Mouse (Mus musculus): ENCODE measurements around the gene Sprr1b. TPM values are rescaled to one million over a fixed set of nuclear protein-coding genes. Genes with fewer than 3 reads are reported as not detected.
A peak's percentile ranks its signal among the peaks of the same experiment; 100 is the strongest.
"Not testable (repeated sequence)": the region's sequence is repeated elsewhere in the genome, so short reads cannot be mapped to it uniquely, and the experiment has no call there.

Gene Sprr1b
- not detected for total RNA-seq (2021)

- no peak for DNase-seq (ENCODE audit: extremely low spot score in 1 of 2, low spot score in 2 of 2)
- intact Hi-C loops (cut with DNase I), result no loop called here
Observed at GRCm38 (mm10) chr3:92438689-92439088, at the start of gene Sprr1b. Gene Sprr1b (minus strand): TSS chr3:92438789.

GRCm38 (mm10) chr3:92486307-92486706 is 47.7 kb upstream of the Sprr1b start:
- intact Hi-C loops (cut with DNase I), result no loop called here
- no peak for DNase-seq (ENCODE audit: extremely low spot score in 1 of 2, low spot score in 2 of 2)

GRCm38 (mm10) chr3:92485863-92486262 is 47.3 kb upstream of the Sprr1b start, which contains the start of gene Sprr1a:
Gene Sprr1a (minus strand): TSS chr3:92485895.
- DNase-seq (ENCODE audit: extremely low spot score in 1 of 2, low spot score in 2 of 2), result no peak
- intact Hi-C loops (cut with DNase I), result no loop called here

GRCm38 (mm10) chr3:92481249-92481648 is 42.7 kb upstream of the Sprr1b start:
- intact Hi-C loops (cut with DNase I); DNase-seq (ENCODE audit: extremely low spot score in 1 of 2, low spot score in 2 of 2): not testable (repeated sequence)

GRCm38 (mm10) chr3:92470111-92470510 is 31.5 kb upstream of the Sprr1b start:
- intact Hi-C loops (cut with DNase I), result no loop called here
- no peak for DNase-seq (ENCODE audit: extremely low spot score in 1 of 2, low spot score in 2 of 2)

GRCm38 (mm10) chr3:92467424-92467823 is 28.8 kb upstream of the Sprr1b start:
- no peak for DNase-seq (ENCODE audit: extremely low spot score in 1 of 2, low spot score in 2 of 2)
- intact Hi-C loops (cut with DNase I), result no loop called here

GRCm38 (mm10) chr3:92466576-92466975 is 28.0 kb upstream of the Sprr1b start:
- intact Hi-C loops (cut with DNase I), result no loop called here
- DNase-seq (ENCODE audit: extremely low spot score in 1 of 2, low spot score in 2 of 2), result no peak

- no peak for DNase-seq (ENCODE audit: extremely low spot score in 1 of 2, low spot score in 2 of 2)
- intact Hi-C loops (cut with DNase I), result no loop called here
Observed at GRCm38 (mm10) chr3:92458620-92459019, 20.0 kb upstream of the Sprr1b start, which contains the start of gene Sprr3. Gene Sprr3 (minus strand): TSS chr3:92458720.

- intact Hi-C loops (cut with DNase I), result no loop called here
- no peak for DNase-seq (ENCODE audit: extremely low spot score in 1 of 2, low spot score in 2 of 2)
Observed at GRCm38 (mm10) chr3:92455151-92455550, 16.6 kb upstream of the Sprr1b start.

- DNase-seq (ENCODE audit: extremely low spot score in 1 of 2, low spot score in 2 of 2), result no peak
- intact Hi-C loops (cut with DNase I), result no loop called here
Observed at GRCm38 (mm10) chr3:92440177-92440576, 1.6 kb upstream of the Sprr1b start.

GRCm38 (mm10) chr3:92432282-92432681 is 6.3 kb downstream of the Sprr1b start, which contains the start of gene Sprr2k:
Gene Sprr2k (plus strand): TSS chr3:92432582.
- DNase-seq (ENCODE audit: extremely low spot score in 1 of 2, low spot score in 2 of 2), result no peak
- intact Hi-C loops (cut with DNase I), result no loop called here

GRCm38 (mm10) chr3:92429323-92429722 is 9.3 kb downstream of the Sprr1b start, which contains the start of gene Gm9774:
Gene Gm9774 (minus strand): TSS chr3:92429423.
- intact Hi-C loops (cut with DNase I), result no loop called here
- no peak for DNase-seq (ENCODE audit: extremely low spot score in 1 of 2, low spot score in 2 of 2)

GRCm38 (mm10) chr3:92417782-92418181 is 20.8 kb downstream of the Sprr1b start, which contains the start of gene Sprr2j-ps:
Gene Sprr2j-ps (plus strand): TSS chr3:92418082.
- intact Hi-C loops (cut with DNase I), result no loop called here
- DNase-seq (ENCODE audit: extremely low spot score in 1 of 2, low spot score in 2 of 2), result no peak

GRCm38 (mm10) chr3:92407691-92408090 is 30.9 kb downstream of the Sprr1b start, which contains the start of gene Sprr2i:
Gene Sprr2i (plus strand): TSS chr3:92407991.
- intact Hi-C loops (cut with DNase I), result no loop called here
- DNase-seq (ENCODE audit: extremely low spot score in 1 of 2, low spot score in 2 of 2), result no peak

- intact Hi-C loops (cut with DNase I), result no loop called here
- peak in 1 of 2 experiments; percentile 1 for DNase-seq (ENCODE audit: extremely low spot score in 1 of 2, low spot score in 2 of 2)
Observed at GRCm38 (mm10) chr3:92394301-92394700, 44.3 kb downstream of the Sprr1b start.

Other genes starting within 250 kb of the Sprr1b start
- not detected for gene Sprr2a1, start 223.0 kb downstream of the Sprr1b start, total RNA-seq (2021)
- gene Sprr2a2, start 222.9 kb downstream of the Sprr1b start, total RNA-seq (2021), result not detected
- gene Sprr2a3, start 153.4 kb downstream of the Sprr1b start, total RNA-seq (2021), result not detected
- gene Sprr2b, start 122.2 kb downstream of the Sprr1b start, total RNA-seq (2021), result not detected
- gene Sprr2d, start 99.6 kb downstream of the Sprr1b start, total RNA-seq (2021), result not detected
- not detected for gene Sprr2e, start 86.6 kb downstream of the Sprr1b start, total RNA-seq (2021)
- gene Sprr2f, start 73.6 kb downstream of the Sprr1b start, total RNA-seq (2021), result not detected
- not detected for gene Sprr2h, start 53.1 kb downstream of the Sprr1b start, total RNA-seq (2021)
- not detected for gene Sprr2i, start 30.8 kb downstream of the Sprr1b start, total RNA-seq (2021)
- gene Sprr2j-ps, start 20.7 kb downstream of the Sprr1b start, total RNA-seq (2021), result not detected
- 1 to 10 TPM; 1.5 to 3.6 TPM for gene Gm9774, start 9.4 kb downstream of the Sprr1b start, total RNA-seq (2021)
- not detected for gene Sprr2k, start 6.2 kb downstream of the Sprr1b start, total RNA-seq (2021)
- not detected for gene Sprr3, start 19.9 kb upstream of the Sprr1b start, total RNA-seq (2021)
- not detected for gene Sprr1a, start 47.1 kb upstream of the Sprr1b start, total RNA-seq (2021)
- gene Sprr4, start 61.7 kb upstream of the Sprr1b start, total RNA-seq (2021), result not detected
- not detected for gene 2310046K23Rik, start 95.7 kb upstream of the Sprr1b start, total RNA-seq (2021)
- gene Ivl, start 134.9 kb upstream of the Sprr1b start, total RNA-seq (2021), result not detected
- gene Smcp, start 150.2 kb upstream of the Sprr1b start, total RNA-seq (2021), result not detected
- not detected for gene 2210017I01Rik, start 168.7 kb upstream of the Sprr1b start, total RNA-seq (2021)
- not detected for gene Lce6a, start 182.9 kb upstream of the Sprr1b start, total RNA-seq (2021)
- not detected for gene Lce1a1, start 209.5 kb upstream of the Sprr1b start, total RNA-seq (2021)
- gene Lce1b, start 218.1 kb upstream of the Sprr1b start, total RNA-seq (2021), result not detected
- not detected for gene Lce1a2, start 231.5 kb upstream of the Sprr1b start, total RNA-seq (2021)
- not detected for gene Lce1c, start 240.5 kb upstream of the Sprr1b start, total RNA-seq (2021)
- not detected for gene Lce1d, start 248.4 kb upstream of the Sprr1b start, total RNA-seq (2021)

Data from left cerebral cortex, postnatal 10 days (tissue).